Mouse (Mus musculus): ENCODE results near the gene Adgrv1. TPM values are rescaled to one million over a fixed set of nuclear protein-coding genes. Genes with fewer than 3 reads are reported as not detected.
A peak's percentile ranks its signal among the peaks of the same experiment; 100 is the strongest.

Adgrv1 gene
- polyA plus RNA-seq, 1 experiment from 2014 or later = 4.3 TPM

DNA sequence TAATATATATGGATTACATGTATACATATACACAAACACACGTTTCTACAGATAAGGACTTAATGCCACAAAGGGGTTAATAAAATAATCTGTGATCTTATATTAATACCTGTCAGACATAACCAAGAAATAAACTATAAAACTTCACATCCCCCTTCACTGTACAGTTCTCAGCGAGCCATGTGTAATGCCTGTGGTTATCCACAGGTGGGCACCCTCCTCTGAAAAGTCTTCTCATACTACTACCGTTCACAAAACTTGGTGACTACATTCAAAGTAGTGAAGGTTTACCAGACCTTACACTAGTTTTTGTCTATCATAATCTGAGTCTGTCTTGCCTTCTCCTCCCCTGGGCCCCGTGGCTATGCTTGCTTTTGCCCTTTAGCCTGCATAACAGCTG, 106.3 kb downstream of the Adgrv1 start:
- no peaks in the 10 kb centered on the region for H3K36me3 ChIP-seq (ENCODE audit: insufficient read depth, low read length)
- WGBS = 56% methylated on average over 4 of the region's 4 CpGs
- H3K4me1 ChIP-seq (ENCODE audit: insufficient read depth, low read length) = no peaks in the 10 kb centered on the region
- no peaks in the 10 kb centered on the region for H3K27me3 ChIP-seq (ENCODE audit: insufficient read depth, low read length)
- no peak overlapping the region for H3K4me2 ChIP-seq (replicated peaks; ENCODE audit: low read depth, low read length)
- H3K9me3 ChIP-seq (ENCODE audit: low read length) = no peaks in the 10 kb centered on the region
- no peak overlapping the region for H3K4me3 ChIP-seq (ENCODE audit: low read length)
- no peak overlapping the region for H3K9ac ChIP-seq (replicated peaks; ENCODE audit: low read length)
- H3K27ac ChIP-seq (ENCODE audit: low read length) = no peak overlapping the region
- peak; percentile 51; the same call in 1 of the 2 replicates for ATAC-seq (ENCODE audit: low FRiP score, low TSS enrichment)

DNA sequence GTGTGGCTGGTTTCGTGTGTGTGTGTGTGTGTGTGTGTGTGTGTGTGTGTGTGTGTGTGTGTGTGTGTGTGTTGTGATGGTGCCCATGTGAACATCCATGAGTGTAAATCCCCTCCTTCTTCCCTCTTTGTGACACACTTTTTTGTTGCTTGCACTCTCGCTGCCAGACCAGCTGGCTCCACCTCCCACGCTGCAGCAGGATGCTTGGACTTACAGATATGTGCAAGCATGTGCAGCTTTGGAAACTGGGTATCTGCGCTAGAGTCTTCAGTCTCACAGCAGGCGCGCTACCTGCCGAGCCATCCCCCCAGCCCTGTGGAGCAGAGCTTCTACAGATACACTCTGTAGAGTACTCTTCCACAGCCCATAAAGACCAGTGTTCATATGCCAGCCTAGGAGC, 122.8 kb downstream of the Adgrv1 start:
- 85% methylated on average over 7 of the region's 7 CpGs for WGBS
- H3K27me3 ChIP-seq (ENCODE audit: insufficient read depth, low read length) = no peaks in the 10 kb centered on the region
- ATAC-seq (ENCODE audit: low FRiP score, low TSS enrichment) = no peak
- no peak overlapping the region for H3K9ac ChIP-seq (replicated peaks; ENCODE audit: low read length)
- no peak overlapping the region for H3K27ac ChIP-seq (ENCODE audit: low read length)
- no peaks in the 10 kb centered on the region for H3K9me3 ChIP-seq (ENCODE audit: low read length)
- no peak overlapping the region for H3K4me3 ChIP-seq (ENCODE audit: low read length)
- no peaks in the 10 kb centered on the region for H3K36me3 ChIP-seq (ENCODE audit: insufficient read depth, low read length)
- no peak overlapping the region for H3K4me2 ChIP-seq (replicated peaks; ENCODE audit: low read depth, low read length)
- H3K4me1 ChIP-seq (ENCODE audit: insufficient read depth, low read length) = no peaks in the 10 kb centered on the region

DNA sequence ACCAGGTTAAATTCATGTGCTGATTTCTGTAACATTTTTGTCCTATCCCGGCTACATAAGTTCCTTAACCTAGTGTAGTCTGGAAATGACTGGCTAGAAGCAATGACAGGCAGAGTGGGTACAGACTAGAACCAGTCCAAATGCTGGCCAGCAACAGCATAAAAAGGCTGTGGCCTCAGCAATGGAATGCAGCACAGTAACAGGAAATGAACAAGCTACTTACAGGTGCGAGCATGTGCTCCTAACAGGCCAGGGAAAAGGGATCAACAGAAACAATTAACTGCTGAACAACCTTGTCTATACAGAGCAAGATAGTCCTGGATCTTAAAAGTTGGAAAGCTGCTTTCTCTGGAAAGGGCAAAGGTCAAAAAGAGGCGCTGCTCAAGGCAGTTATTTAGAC, 135.9 kb downstream of the Adgrv1 start:
- Histone ChIP-seq H3K4me1 (ENCODE audit: insufficient read depth, low read length) (peaks cover 2% of the 10 kb centered on the region; the same call in 1 of the 2 replicates), H3K4me2 (replicated peaks; ENCODE audit: low read depth, low read length) (no peak overlapping the region), H3K27ac (ENCODE audit: low read length) (no peak overlapping the region), H3K36me3 (ENCODE audit: insufficient read depth, low read length) (no peaks in the 10 kb centered on the region), H3K4me3 (ENCODE audit: low read length) (no peak overlapping the region), H3K9me3 (ENCODE audit: low read length) (no peaks in the 10 kb centered on the region), H3K27me3 (ENCODE audit: insufficient read depth, low read length) (no peaks in the 10 kb centered on the region), H3K9ac (replicated peaks; ENCODE audit: low read length) (no peak overlapping the region)
- WGBS = 66% methylated on average over 3 of the region's 3 CpGs
- ATAC-seq (ENCODE audit: low FRiP score, low TSS enrichment) = peak; percentile 54; the same call in 1 of the 2 replicates

DNA sequence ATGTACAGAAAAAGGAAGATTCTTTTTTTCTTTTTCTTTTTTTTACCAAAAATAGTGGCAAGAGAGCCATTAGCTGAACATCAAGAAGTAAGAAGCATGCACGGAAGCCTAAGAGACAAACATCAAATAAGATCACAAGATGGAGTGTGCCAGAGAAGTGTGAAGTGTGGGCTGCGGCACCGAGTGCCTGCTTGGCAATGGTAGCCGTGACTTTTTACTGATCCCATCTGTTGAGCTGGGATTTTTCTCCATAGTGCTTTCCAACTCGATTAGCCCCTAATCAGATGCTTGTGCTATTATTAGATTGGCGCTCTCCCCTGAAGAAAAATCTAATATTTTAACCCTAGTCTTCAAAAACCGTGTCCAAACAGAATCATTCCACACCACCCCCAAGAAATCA, 141.0 kb downstream of the Adgrv1 start:
- Histone ChIP-seq H3K27ac (ENCODE audit: low read length) (no peak overlapping the region), H3K4me1 (ENCODE audit: insufficient read depth, low read length) (no peaks in the 10 kb centered on the region), H3K27me3 (ENCODE audit: insufficient read depth, low read length) (no peaks in the 10 kb centered on the region), H3K4me2 (replicated peaks; ENCODE audit: low read depth, low read length) (no peak overlapping the region), H3K36me3 (ENCODE audit: insufficient read depth, low read length) (no peaks in the 10 kb centered on the region), H3K9ac (replicated peaks; ENCODE audit: low read length) (no peak overlapping the region), H3K9me3 (ENCODE audit: low read length) (no peaks in the 10 kb centered on the region; the same call in 1 of the 2 replicates), H3K4me3 (ENCODE audit: low read length) (no peak overlapping the region)
- no peak for ATAC-seq (ENCODE audit: low FRiP score, low TSS enrichment)
- 71% methylated on average over 7 of the region's 7 CpGs for WGBS

DNA sequence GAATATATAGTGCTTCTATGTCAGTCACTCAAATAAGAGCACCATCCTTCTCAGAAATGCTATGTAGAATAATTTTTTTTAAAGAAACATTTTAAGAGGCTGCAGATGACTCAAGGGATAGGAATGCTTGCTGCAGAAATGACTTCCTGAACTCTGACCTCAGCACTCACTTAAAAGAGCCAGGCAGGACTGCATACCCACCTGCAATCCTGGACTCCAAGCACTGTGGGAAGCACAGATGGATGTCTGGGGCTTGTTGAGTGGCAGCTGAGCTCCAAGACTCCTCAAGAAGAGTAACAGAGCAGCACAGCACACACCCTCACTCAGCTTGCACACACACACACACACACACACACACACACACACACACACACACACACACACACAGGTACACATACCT, 146.0 kb downstream of the Adgrv1 start:
- ATAC-seq (ENCODE audit: low FRiP score, low TSS enrichment) = no peak; the same call in 1 of the 2 replicates
- Histone ChIP-seq H3K4me3 (ENCODE audit: low read length) (no peak overlapping the region), H3K9me3 (ENCODE audit: low read length) (no peaks in the 10 kb centered on the region; the same call in 1 of the 2 replicates), H3K27ac (ENCODE audit: low read length) (no peak overlapping the region), H3K4me1 (ENCODE audit: insufficient read depth, low read length) (no peaks in the 10 kb centered on the region), H3K27me3 (ENCODE audit: insufficient read depth, low read length) (no peaks in the 10 kb centered on the region), H3K4me2 (replicated peaks; ENCODE audit: low read depth, low read length) (no peak overlapping the region), H3K9ac (replicated peaks; ENCODE audit: low read length) (no peak overlapping the region), H3K36me3 (ENCODE audit: insufficient read depth, low read length) (no peaks in the 10 kb centered on the region)

DNA sequence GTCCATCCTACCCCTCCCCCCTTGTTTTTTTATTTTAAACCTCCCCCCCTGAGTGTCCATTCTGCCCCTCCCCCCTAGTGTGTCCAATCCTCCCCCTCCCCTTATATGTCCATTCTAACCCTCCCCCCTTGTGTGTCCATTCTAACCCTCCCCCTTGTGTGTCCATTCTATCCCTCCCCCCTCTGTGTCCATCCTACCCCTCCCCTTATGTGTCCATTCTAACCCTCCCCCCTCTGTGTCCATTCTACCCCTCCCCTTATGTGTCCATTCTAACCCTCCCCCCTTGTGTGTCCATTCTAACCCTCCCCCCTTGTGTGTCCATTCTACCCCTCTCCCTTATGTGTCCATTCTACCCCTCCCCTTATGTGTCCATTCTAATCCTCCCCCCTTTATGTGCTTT, 159.2 kb downstream of the Adgrv1 start:
- Histone ChIP-seq H3K9ac (replicated peaks; ENCODE audit: low read length) (no peak overlapping the region), H3K4me3 (ENCODE audit: low read length) (no peak overlapping the region), H3K36me3 (ENCODE audit: insufficient read depth, low read length) (no peaks in the 10 kb centered on the region), H3K27ac (ENCODE audit: low read length) (no peak overlapping the region), H3K4me2 (replicated peaks; ENCODE audit: low read depth, low read length) (no peak overlapping the region), H3K9me3 (ENCODE audit: low read length) (no peaks in the 10 kb centered on the region), H3K4me1 (ENCODE audit: insufficient read depth, low read length) (no peaks in the 10 kb centered on the region), H3K27me3 (ENCODE audit: insufficient read depth, low read length) (no peaks in the 10 kb centered on the region)
- no peak for ATAC-seq (ENCODE audit: low FRiP score, low TSS enrichment)

DNA sequence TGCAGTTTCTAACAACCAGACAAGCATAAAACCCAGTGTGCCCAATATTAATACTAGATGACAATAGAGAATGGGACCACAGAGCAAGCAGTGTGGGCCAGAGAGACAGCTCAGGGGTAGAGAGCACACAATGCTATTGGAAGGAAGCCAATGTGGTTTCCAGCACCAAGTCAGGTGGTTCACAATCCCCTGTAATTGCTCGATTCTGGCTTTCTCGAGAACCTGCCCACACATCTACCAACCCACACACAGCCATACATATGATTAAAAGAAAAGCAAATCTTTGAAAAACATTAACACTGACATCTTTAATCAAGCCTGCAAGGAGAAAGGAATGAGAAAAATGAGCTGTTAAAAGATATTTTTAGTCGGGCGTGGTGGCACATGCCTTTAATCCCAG, 166.3 kb downstream of the Adgrv1 start:
- no peaks in the 10 kb centered on the region for H3K4me1 ChIP-seq (ENCODE audit: insufficient read depth, low read length)
- no peak for ATAC-seq (ENCODE audit: low FRiP score, low TSS enrichment)
- WGBS = 87% methylated on average over 4 of the region's 4 CpGs
- H3K9me3 ChIP-seq (ENCODE audit: low read length) = no peaks in the 10 kb centered on the region
- H3K9ac ChIP-seq (replicated peaks; ENCODE audit: low read length) = no peak overlapping the region
- no peak overlapping the region for H3K4me3 ChIP-seq (ENCODE audit: low read length)
- no peak overlapping the region for H3K27ac ChIP-seq (ENCODE audit: low read length)
- H3K27me3 ChIP-seq (ENCODE audit: insufficient read depth, low read length) = no peaks in the 10 kb centered on the region
- no peak overlapping the region for H3K4me2 ChIP-seq (replicated peaks; ENCODE audit: low read depth, low read length)
- H3K36me3 ChIP-seq (ENCODE audit: insufficient read depth, low read length) = no peaks in the 10 kb centered on the region

DNA sequence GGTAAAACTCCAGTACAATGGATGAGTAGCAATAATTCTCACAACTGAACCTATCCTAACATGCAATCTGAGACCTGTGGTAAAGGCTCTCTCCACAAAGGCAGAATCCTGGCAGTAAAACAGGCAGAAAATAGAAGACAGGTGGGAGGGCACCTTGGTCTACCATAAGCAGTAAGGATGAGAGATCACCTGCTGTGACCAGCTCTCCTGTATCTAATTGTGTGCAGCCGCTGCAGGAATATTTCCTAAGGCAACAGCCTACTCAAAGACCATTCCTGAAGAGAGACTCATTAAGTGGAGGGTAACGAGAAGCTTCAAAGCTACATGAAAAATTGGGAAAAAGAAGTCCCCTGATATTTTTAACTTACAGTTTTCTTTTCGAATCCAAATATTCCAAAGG, 167.2 kb downstream of the Adgrv1 start:
- no peaks in the 10 kb centered on the region for H3K36me3 ChIP-seq (ENCODE audit: insufficient read depth, low read length)
- H3K4me3 ChIP-seq (ENCODE audit: low read length) = no peak overlapping the region
- ATAC-seq (ENCODE audit: low FRiP score, low TSS enrichment) = no peak
- WGBS = 86% methylated on average over 3 of the region's 3 CpGs
- no peaks in the 10 kb centered on the region for H3K27me3 ChIP-seq (ENCODE audit: insufficient read depth, low read length)
- H3K9me3 ChIP-seq (ENCODE audit: low read length) = no peaks in the 10 kb centered on the region
- no peak overlapping the region for H3K4me2 ChIP-seq (replicated peaks; ENCODE audit: low read depth, low read length)
- no peaks in the 10 kb centered on the region for H3K4me1 ChIP-seq (ENCODE audit: insufficient read depth, low read length)
- H3K9ac ChIP-seq (replicated peaks; ENCODE audit: low read length) = no peak overlapping the region
- H3K27ac ChIP-seq (ENCODE audit: low read length) = no peak overlapping the region

DNA sequence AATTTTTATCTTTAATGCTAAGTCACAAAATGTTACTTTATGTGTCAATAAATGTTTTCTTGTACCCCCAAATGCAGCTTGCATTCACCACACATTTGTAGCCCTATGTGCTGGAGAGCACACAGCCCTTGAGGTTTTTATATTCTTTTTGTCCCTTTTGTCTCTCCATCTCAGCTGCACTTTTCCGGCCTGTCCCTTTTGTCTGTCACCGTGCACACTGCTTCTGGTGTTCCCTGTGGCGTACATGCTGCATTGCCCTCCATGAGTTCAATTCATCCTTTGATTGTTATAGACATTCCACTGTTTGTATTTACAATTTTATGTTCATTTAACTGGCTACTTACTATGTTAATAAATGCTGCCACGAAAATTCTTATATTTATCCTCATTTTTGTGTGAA, 183.3 kb downstream of the Adgrv1 start:
- H3K27me3 ChIP-seq (ENCODE audit: insufficient read depth, low read length) = no peaks in the 10 kb centered on the region
- no peaks in the 10 kb centered on the region for H3K36me3 ChIP-seq (ENCODE audit: insufficient read depth, low read length)
- no peak overlapping the region for H3K9ac ChIP-seq (replicated peaks; ENCODE audit: low read length)
- no peak for ATAC-seq (ENCODE audit: low FRiP score, low TSS enrichment)
- H3K4me3 ChIP-seq (ENCODE audit: low read length) = no peak overlapping the region
- no peak overlapping the region for H3K4me2 ChIP-seq (replicated peaks; ENCODE audit: low read depth, low read length)
- no peak overlapping the region for H3K27ac ChIP-seq (ENCODE audit: low read length)
- H3K9me3 ChIP-seq (ENCODE audit: low read length) = no peaks in the 10 kb centered on the region
- 85% methylated on average over 4 of the region's 4 CpGs for WGBS
- H3K4me1 ChIP-seq (ENCODE audit: insufficient read depth, low read length) = no peaks in the 10 kb centered on the region

DNA sequence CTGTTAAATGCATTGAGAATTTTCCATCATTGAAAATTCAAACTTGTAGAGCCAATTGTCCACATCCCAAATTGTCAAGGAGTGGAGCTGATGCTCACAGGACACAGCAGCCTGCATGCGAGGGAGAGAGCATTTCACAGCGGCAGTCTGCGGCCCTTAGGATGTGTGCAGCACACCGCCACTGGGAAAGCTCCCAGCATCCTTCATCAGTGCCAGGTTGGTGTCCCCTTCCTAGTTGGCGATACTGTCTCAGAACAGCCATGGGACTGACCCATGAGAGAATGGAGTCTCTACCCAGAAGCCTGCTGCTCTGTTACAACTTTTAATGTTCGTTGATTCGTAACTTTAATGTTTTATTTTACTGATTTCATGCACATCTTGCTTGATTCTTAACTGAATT, 183.8 kb downstream of the Adgrv1 start:
- ATAC-seq (ENCODE audit: low FRiP score, low TSS enrichment) = no peak
- Histone ChIP-seq H3K4me1 (ENCODE audit: insufficient read depth, low read length) (no peaks in the 10 kb centered on the region), H3K36me3 (ENCODE audit: insufficient read depth, low read length) (no peaks in the 10 kb centered on the region), H3K4me2 (replicated peaks; ENCODE audit: low read depth, low read length) (no peak overlapping the region), H3K4me3 (ENCODE audit: low read length) (no peak overlapping the region), H3K9me3 (ENCODE audit: low read length) (no peaks in the 10 kb centered on the region), H3K27me3 (ENCODE audit: insufficient read depth, low read length) (no peaks in the 10 kb centered on the region), H3K9ac (replicated peaks; ENCODE audit: low read length) (no peak overlapping the region), H3K27ac (ENCODE audit: low read length) (no peak overlapping the region)
- WGBS = 89% methylated on average over 7 of the region's 7 CpGs

DNA sequence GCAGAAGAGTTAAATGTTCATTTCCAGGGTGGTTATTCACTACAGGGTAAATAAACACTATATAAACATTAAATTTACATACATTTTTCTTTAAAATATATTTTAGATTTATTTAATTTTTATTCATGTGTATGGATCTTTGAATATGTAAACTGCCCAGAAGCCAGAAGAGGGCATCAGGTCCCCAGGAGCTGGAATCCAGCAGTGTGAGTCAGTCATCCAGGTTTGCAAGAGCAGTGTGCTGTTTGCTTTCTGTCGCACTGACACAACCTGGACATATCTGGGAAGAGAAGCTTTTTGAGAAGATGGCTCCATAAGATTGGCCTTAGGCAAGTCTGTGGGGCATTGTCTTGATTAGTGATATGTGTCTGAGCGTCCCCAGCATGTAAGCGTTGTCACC, 191.5 kb downstream of the Adgrv1 start:
- WGBS = 86% methylated on average over 3 of the region's 3 CpGs
- Histone ChIP-seq H3K27me3 (ENCODE audit: insufficient read depth, low read length) (no peaks in the 10 kb centered on the region), H3K4me2 (replicated peaks; ENCODE audit: low read depth, low read length) (no peak overlapping the region), H3K9ac (replicated peaks; ENCODE audit: low read length) (no peak overlapping the region), H3K27ac (ENCODE audit: low read length) (no peak overlapping the region), H3K4me1 (ENCODE audit: insufficient read depth, low read length) (no peaks in the 10 kb centered on the region), H3K4me3 (ENCODE audit: low read length) (no peak overlapping the region), H3K36me3 (ENCODE audit: insufficient read depth, low read length) (no peaks in the 10 kb centered on the region), H3K9me3 (ENCODE audit: low read length) (no peaks in the 10 kb centered on the region)
- ATAC-seq (ENCODE audit: low FRiP score, low TSS enrichment) = no peak

Data from kidney, embryonic 16.5 days (tissue).